Comparison of ENCODE assay signal across 21 mouse cellular contexts in the genomic region with DNA sequence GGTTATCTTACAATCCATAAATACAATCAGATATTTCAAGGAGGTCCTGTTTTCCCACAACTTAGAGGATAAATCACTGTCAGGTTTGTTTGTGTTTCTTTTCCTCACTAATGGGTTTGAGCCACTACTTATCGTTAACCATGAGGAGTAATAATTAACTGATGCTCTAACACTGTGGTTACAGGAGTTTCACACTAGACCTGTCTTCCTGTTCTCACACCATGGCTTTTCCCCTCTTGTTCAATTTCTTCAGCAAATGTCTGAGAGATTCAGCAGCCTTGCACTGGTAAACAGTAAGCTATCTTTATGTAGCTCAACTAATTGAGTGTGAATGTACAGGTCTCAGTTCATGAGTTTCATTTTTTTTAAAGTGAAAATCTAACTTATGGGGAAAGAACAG.
"Had no signal": no experiment of that assay in that cellular context is flagged by ENCODE, and none has a peak within 500 bp of the region (broad histone marks: within the 10 kb centered on the region; RNA-seq: fewer than 3 reads in every experiment).

No protein-coding gene starts in this region.

- H3K4me2 ChIP-seq: lung, embryonic 14.5 days; midbrain, embryonic 12.5 days; neural tube, embryonic 13.5 days; neural tube, embryonic 15.5 days; stomach, embryonic 15.5 days had no signal

- H3K9ac ChIP-seq: lung, embryonic 14.5 days; midbrain, embryonic 12.5 days; neural tube, embryonic 13.5 days; neural tube, embryonic 15.5 days; stomach, embryonic 15.5 days had no signal

- H3K4me1 ChIP-seq: midbrain, embryonic 10.5 days; midbrain, embryonic 12.5 days; neural tube, embryonic 13.5 days; neural tube, embryonic 15.5 days; stomach, embryonic 15.5 days had no signal

- H3K27me3 ChIP-seq: midbrain, embryonic 12.5 days; neural tube, embryonic 13.5 days; neural tube, embryonic 15.5 days; stomach, embryonic 15.5 days had no signal

- H3K4me3 ChIP-seq: midbrain, embryonic 10.5 days; midbrain, embryonic 12.5 days; myocyte; neural tube, embryonic 13.5 days; neural tube, embryonic 15.5 days; stomach, embryonic 15.5 days had no signal

- H3K9me3 ChIP-seq: midbrain, embryonic 10.5 days; midbrain, embryonic 12.5 days; neural tube, embryonic 13.5 days; neural tube, embryonic 15.5 days; stomach, embryonic 15.5 days had no signal

- H3K27ac ChIP-seq: midbrain, embryonic 10.5 days; midbrain, embryonic 12.5 days; neural tube, embryonic 13.5 days; neural tube, embryonic 15.5 days; stomach, embryonic 15.5 days; stomach, postnatal 0 days had no signal

- ATAC-seq: midbrain, embryonic 16.5 days had no signal

- H3K36me3 ChIP-seq: midbrain, embryonic 10.5 days; midbrain, embryonic 12.5 days; neural tube, embryonic 13.5 days; neural tube, embryonic 15.5 days; stomach, embryonic 15.5 days had no signal

- DNase-seq: lung, adult 18-20 months; lung, embryonic 14.5 days; lung, postnatal 10 days; lung, postnatal 4 days; midbrain, embryonic 14.5 days; retina, postnatal 1 day; right cerebral cortex, adult 18-20 months; right cerebral cortex, postnatal 25 days; right cerebral cortex, postnatal 4 days; spleen, adult 18-20 months; thymus, adult 2 months; thymus, postnatal 25 days; thymus, postnatal 4 days had no signal
